Mouse (Mus musculus) embryonic fibroblast, embryonic 13.5 days (primary cell): ENCODE data around the gene Aar2. TPM values are rescaled to one million over a fixed set of nuclear protein-coding genes. Genes with fewer than 3 reads are reported as not detected.

ENCODE experiments used
- H3K27ac ChIP-seq: 2 replicates; pipeline ENCODE4 v1.5.1; 2012; ENCODE audit warnings: low read length, control low read depth, inconsistent platforms; ENCODE audit not compliant: insufficient read depth
- H3K4me1 ChIP-seq: 2 replicates; pipeline ENCODE4 v1.6.1; 2011; ENCODE audit warnings: low read length; ENCODE audit not compliant: control insufficient read depth, insufficient read depth
- H3K4me3 ChIP-seq: 2 replicates; pipeline ENCODE4 v1.5.1; 2011; ENCODE audit warnings: mild to moderate bottlenecking, control low read depth, low read length; ENCODE audit not compliant: insufficient read depth
- CTCF ChIP-seq: IDR thresholded peaks from 2 replicates; pipeline ENCODE4 v1.5.1; 2011; ENCODE audit warnings: mild to moderate bottlenecking, control low read depth, low read length, moderate library complexity, borderline replicate concordance; ENCODE audit not compliant: insufficient read depth
- POLR2A ChIP-seq: IDR thresholded peaks from 2 replicates; pipeline ENCODE4 v1.6.1; 2011; ENCODE audit warnings: low read depth, mild to moderate bottlenecking, control low read depth, low read length, moderate library complexity
- polyA plus RNA-seq: library from polyadenylated mRNA; stranded (reverse); fragments of >200 nt; gene quantifications from 2 replicates; pipeline ENCODE4 v1.2.4, GENCODE M21; 2011; ENCODE audit warnings: low read depth; ENCODE audit not compliant: missing spikeins, insufficient read length

Gene Aar2
- polyA plus RNA-seq, 1 experiment, result 14.1 TPM

- no peak overlapping the region for H3K27ac ChIP-seq
- no peaks in the 10 kb centered on the region for H3K4me1 ChIP-seq
- no peak overlapping the region for H3K4me3 ChIP-seq
- TF ChIP-seq CTCF, result no peak
- TF ChIP-seq POLR2A, result no peak
These were observed 27.8 kb upstream of the Aar2 start for GRCm38 (mm10) chr2:156519584-156519983.

- Histone ChIP-seq H3K27ac (no peak overlapping the region), H3K4me3 (no peak overlapping the region), H3K4me1 (no peaks in the 10 kb centered on the region)
- TF ChIP-seq CTCF, result no peak
- no peak for TF ChIP-seq POLR2A
These were observed 24.4 kb upstream of the Aar2 start for GRCm38 (mm10) chr2:156522994-156523393.

DNA sequence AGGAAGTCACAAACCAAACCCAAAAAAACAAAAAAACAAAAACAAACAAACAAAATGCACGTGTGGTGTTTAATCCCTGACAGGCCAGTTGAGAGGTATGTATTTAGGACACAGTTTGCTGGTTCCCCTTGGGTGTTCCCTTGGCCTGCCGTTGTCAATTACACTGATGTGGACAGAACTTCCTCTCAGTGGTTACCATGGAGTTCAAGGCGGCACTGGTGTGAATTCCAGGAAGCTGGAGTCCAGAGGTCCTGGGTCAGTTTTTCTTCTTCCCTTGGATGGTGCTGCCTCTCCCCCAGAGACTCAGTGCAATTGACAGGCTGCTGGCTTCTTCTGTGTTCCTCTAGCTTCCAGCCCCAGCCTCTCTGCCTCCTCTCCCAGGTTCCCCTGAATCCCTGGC lies 23.3 kb upstream of the Aar2 start:
- Histone ChIP-seq H3K27ac (no peak overlapping the region), H3K4me1 (no peaks in the 10 kb centered on the region), H3K4me3 (no peak overlapping the region)
- no peak for TF ChIP-seq CTCF
- no peak for TF ChIP-seq POLR2A

DNA sequence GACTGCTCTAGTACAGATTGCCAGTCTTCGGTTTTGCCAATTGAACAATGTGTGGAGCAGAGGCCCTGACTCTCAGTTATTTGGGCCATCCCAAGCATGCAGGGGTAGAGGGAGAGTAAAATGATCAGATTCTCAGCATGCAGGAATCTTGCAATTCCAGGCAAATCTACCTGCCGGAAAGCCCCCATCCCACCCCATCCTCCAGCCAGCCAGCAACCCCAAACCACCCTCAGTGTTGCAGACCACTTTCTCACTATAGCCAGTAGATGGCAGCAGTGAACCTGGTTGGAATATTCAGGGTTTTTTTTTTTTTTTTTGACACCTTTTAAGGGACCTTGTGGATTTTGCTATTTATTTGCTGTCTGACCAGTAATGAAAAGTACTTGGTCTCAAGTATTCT lies 17.7 kb upstream of the Aar2 start:
- no peak overlapping the region for H3K27ac ChIP-seq
- no peak overlapping the region for H3K4me3 ChIP-seq
- TF ChIP-seq POLR2A (no peak), CTCF (no peak)
- no peaks in the 10 kb centered on the region for H3K4me1 ChIP-seq

DNA sequence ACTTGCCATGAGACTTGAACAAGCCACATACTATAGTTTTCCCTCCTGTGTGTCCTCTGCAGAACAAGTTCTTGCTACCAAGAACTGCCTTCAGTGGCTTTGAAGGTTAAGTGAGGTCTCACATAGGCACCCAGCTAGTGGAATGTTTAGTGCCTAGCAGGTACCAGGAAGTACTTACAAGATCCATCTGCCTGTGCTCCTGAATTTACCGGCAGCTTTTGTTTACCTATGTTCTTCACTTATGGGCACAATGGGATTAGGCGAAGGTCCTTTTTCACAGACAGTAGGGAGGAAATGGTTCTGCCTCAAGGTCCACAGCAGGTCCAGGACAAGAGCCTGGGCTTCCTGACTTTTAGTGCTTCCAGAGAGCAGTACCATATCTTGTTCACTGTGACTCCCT lies 14.2 kb upstream of the Aar2 start:
- no peaks in the 10 kb centered on the region for H3K4me1 ChIP-seq
- H3K4me3 ChIP-seq, result no peak overlapping the region
- TF ChIP-seq CTCF (no peak), POLR2A (no peak)
- no peak overlapping the region for H3K27ac ChIP-seq

GRCm38 (mm10) chr2:156538817-156539555 lies 8.4 kb upstream of the Aar2 start:
- peaks cover 7% of the 10 kb centered on the region for H3K4me1 ChIP-seq
- TF ChIP-seq CTCF (no peak), POLR2A (no peak)
- H3K4me3 ChIP-seq, result no peak overlapping the region
- H3K27ac ChIP-seq, result no peak overlapping the region

DNA sequence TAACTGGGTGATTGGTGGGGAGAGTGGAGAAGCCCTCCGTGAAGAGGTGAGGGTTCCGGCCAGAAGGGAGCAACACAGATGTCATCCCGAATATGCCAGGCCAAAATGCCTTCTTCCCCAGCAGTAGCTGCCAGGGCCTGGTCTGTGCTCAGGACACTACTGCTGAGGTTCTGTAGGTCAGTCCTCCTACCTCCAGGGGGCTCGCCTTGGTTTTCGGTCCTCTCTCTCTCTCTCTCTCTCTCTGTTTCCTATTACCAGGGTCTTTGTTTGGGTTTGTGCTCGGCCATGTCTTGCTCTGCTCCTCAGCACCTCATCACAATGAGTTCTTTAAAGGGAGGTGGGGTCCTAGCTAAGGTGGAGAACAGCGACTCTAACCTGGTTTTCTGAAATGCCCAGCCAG lies 6.4 kb upstream of the Aar2 start:
- H3K4me3 ChIP-seq, result no peak overlapping the region
- no peak overlapping the region for H3K27ac ChIP-seq
- TF ChIP-seq POLR2A (no peak), CTCF (no peak)
- peaks cover 7% of the 10 kb centered on the region for H3K4me1 ChIP-seq

- no peak overlapping the region for H3K27ac ChIP-seq
- H3K4me1 ChIP-seq, result peaks cover 7% of the 10 kb centered on the region
- TF ChIP-seq CTCF (no peak), POLR2A (no peak)
These were observed 5.0 kb upstream of the Aar2 start for GRCm38 (mm10) chr2:156542410-156542809.

DNA sequence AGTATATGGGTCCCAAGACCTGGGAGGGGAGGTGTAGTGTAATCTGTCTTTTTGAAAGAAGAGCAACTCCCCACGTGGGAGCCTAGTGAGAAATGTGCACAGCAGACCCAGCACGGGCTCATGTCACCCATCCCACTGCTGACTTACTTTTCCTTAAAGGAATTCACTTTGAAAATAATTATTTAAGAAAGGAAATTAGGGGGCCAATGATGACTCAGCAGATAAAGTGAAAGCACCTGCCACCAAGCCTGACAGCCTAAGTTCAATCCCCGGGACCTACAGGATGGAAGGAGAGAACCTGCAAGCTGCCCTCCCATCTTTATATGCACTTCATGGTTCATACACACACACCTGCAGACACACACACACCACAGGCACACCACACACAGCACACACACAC lies 3.6 kb upstream of the Aar2 start:
- H3K27ac ChIP-seq, result no peak overlapping the region
- TF ChIP-seq POLR2A, result no peak
- no peak for TF ChIP-seq CTCF
- no peak overlapping the region for H3K4me3 ChIP-seq
- H3K4me1 ChIP-seq, result 0 out of 2 replicates have a peak, but pooled peaks cover 3% of the 10 kb centered on the region

More at GRCm38 (mm10) chr2:156542410-156542809, 5.0 kb upstream of the Aar2 start:
- H3K4me3 ChIP-seq, result no peak overlapping the region

DNA sequence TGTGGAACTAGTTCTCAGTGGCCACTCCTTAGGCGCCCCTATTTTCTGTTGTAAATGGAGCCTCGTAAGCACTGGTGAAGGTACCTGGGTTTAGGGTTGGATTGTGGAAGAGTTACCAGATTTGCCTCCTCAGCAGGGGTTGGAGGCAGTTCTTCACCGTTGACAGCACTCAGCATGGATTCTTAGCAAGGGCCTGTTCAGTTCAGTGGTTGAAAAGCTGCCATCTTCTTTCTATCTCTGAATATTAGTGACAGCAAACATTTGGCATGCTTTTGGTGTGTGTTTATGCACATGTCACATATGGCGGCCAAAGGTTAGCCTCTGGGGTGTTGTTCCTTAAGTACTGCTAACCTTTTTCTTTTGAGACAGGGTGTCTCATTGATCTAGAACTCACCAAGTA lies 5.0 kb downstream of the Aar2 start:
- no peaks in the 10 kb centered on the region for H3K4me1 ChIP-seq
- H3K27ac ChIP-seq, result no peak overlapping the region
- TF ChIP-seq POLR2A (no peak), CTCF (no peak)
- no peak overlapping the region for H3K4me3 ChIP-seq
